Mouse (Mus musculus) midbrain, embryonic 10.5 days (tissue): ENCODE data around the gene Grik2. TPM values are rescaled to one million over a fixed set of nuclear protein-coding genes. Genes with fewer than 3 reads are reported as not detected.

Experiments used
- DNase-seq: peaks from one replicate; pipeline ENCODE4 v3.0.0-alpha.2; 2017; ENCODE audit warnings: low spot score
- H3K27ac ChIP-seq: fragments of 300-500 bp; sonication (generic); replicated peaks from 2 replicates; pipeline ENCODE4 v1.5.1; 2016; ENCODE audit warnings: mild to moderate bottlenecking
- H3K27me3 ChIP-seq: fragments of 300-500 bp; sonication (generic); 2 replicates; pipeline ENCODE4 v1.6.1; 2016; ENCODE audit warnings: low read depth, mild to moderate bottlenecking; ENCODE audit not compliant: poor library complexity, severe bottlenecking
- H3K36me3 ChIP-seq: fragments of 300-500 bp; sonication (generic); 2 replicates; pipeline ENCODE4 v1.6.1; 2016; ENCODE audit warnings: mild to moderate bottlenecking, moderate library complexity
- H3K4me1 ChIP-seq: fragments of 300-500 bp; sonication (generic); 2 replicates; pipeline ENCODE4 v1.6.1; 2016
- H3K4me3 ChIP-seq: fragments of 300-500 bp; sonication (generic); 2 replicates; pipeline ENCODE4 v1.5.1; 2016; ENCODE audit warnings: mild to moderate bottlenecking, moderate library complexity
- H3K9me3 ChIP-seq: fragments of 300-500 bp; sonication (generic); replicated peaks from 2 replicates; pipeline ENCODE4 v1.6.1; 2016; ENCODE audit warnings: mild to moderate bottlenecking
- WGBS: fragments of 180-500 bp; shearing (Covaris S2); methylation state at CpG from one replicate; pipeline ENCODE4 v1.1.7; 2016; 5-methylcytosine and 5-hydroxymethylcytosine counted together
- polyA plus RNA-seq: library from polyadenylated mRNA; unstranded; fragments of >200 nt; fragmentation: Nextera tagmentation; extraction: Ambion mirVana; gene quantifications from 2 replicates; pipeline ENCODE4 v1.2.1, GENCODE M21; 2016

The Grik2 gene
- polyA plus RNA-seq, 1 experiment from 2014 or later = 6.4 TPM

GRCm38 (mm10) chr10:49780430-49780829 lies 8.1 kb downstream of the Grik2 start:
- H3K36me3 ChIP-seq = no peaks in the 10 kb centered on the region
- no peaks in the 10 kb centered on the region for H3K9me3 ChIP-seq
- H3K27ac ChIP-seq = no peak overlapping the region
- no peak for DNase-seq
- H3K4me3 ChIP-seq = no peak overlapping the region
- H3K27me3 ChIP-seq = no peaks in the 10 kb centered on the region
- H3K4me1 ChIP-seq = peaks cover 36% of the 10 kb centered on the region
- 88% methylated on average over 2 of the region's 2 CpGs for WGBS

GRCm38 (mm10) chr10:49768897-49769296 lies 19.7 kb downstream of the Grik2 start:
- H3K4me1 ChIP-seq = no peaks in the 10 kb centered on the region
- no peak for DNase-seq
- H3K36me3 ChIP-seq = no peaks in the 10 kb centered on the region
- H3K27ac ChIP-seq = no peak overlapping the region
- no peaks in the 10 kb centered on the region for H3K27me3 ChIP-seq
- H3K9me3 ChIP-seq = no peaks in the 10 kb centered on the region
- no peak overlapping the region for H3K4me3 ChIP-seq

DNA sequence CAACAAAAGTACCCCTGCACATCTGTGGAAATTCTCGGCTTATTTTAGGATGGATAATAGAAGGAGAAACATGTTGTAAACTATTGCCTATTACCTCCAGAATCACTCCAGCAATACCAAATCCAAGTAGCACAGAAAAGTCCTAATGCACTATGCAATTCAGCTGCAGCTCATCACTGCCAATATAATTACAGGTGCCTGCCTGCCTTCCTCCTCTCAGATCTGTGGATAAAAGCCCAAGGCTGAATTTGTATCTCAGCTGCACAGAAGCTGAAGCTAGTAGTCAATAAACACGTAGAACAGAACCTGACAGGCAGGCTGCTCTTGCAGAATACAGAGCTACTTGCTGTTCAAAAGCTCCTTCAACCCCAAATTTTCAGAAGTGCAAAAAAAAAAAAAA lies 21.0 kb downstream of the Grik2 start:
- Histone ChIP-seq H3K27me3 (no peaks in the 10 kb centered on the region), H3K4me3 (no peak overlapping the region), H3K27ac (no peak overlapping the region), H3K36me3 (no peaks in the 10 kb centered on the region), H3K4me1 (no peaks in the 10 kb centered on the region), H3K9me3 (no peaks in the 10 kb centered on the region)
- WGBS = 81% methylated on average over 2 of the region's 2 CpGs
- DNase-seq = no peak

- DNase-seq = no peak
- H3K4me1 ChIP-seq = no peaks in the 10 kb centered on the region
- 82% methylated on average over 2 of the region's 2 CpGs for WGBS
Measured at GRCm38 (mm10) chr10:49762607-49763006, 26.0 kb downstream of the Grik2 start.

GRCm38 (mm10) chr10:49751769-49752168 lies 36.8 kb downstream of the Grik2 start:
- no peaks in the 10 kb centered on the region for H3K4me1 ChIP-seq
- H3K9me3 ChIP-seq = no peaks in the 10 kb centered on the region
- no peaks in the 10 kb centered on the region for H3K36me3 ChIP-seq
- no peaks in the 10 kb centered on the region for H3K27me3 ChIP-seq
- H3K27ac ChIP-seq = no peak overlapping the region
- no peak overlapping the region for H3K4me3 ChIP-seq
- DNase-seq = no peak
- 83% methylated on average over 2 of the region's 2 CpGs for WGBS

More at GRCm38 (mm10) chr10:49762607-49763006, 26.0 kb downstream of the Grik2 start:
- H3K36me3 ChIP-seq = no peaks in the 10 kb centered on the region
- H3K27me3 ChIP-seq = no peaks in the 10 kb centered on the region
- no peak overlapping the region for H3K27ac ChIP-seq
- H3K4me3 ChIP-seq = no peak overlapping the region
- H3K9me3 ChIP-seq = no peaks in the 10 kb centered on the region

DNA sequence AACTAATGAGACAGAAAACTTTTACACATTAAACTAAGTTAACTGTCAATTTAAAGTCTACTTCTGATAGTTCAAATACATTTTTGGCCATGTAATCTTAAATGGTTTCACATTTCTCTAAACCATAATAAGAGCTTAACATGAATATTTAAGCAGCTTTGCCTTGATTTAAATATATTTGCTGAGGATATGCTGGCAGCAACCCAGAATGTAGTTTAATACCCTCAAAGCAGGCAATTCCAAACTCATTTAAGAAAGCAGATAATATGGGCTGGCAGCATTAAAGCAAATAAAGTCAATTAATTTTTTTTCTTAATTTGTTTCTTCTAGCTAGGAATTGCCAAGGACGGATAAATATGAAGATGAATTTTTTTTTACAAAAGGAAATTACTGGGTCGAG lies 56.7 kb downstream of the Grik2 start:
- H3K36me3 ChIP-seq = no peaks in the 10 kb centered on the region
- H3K27ac ChIP-seq = no peak overlapping the region
- H3K4me1 ChIP-seq = no peaks in the 10 kb centered on the region
- H3K4me3 ChIP-seq = no peak overlapping the region
- H3K27me3 ChIP-seq = no peaks in the 10 kb centered on the region
- no peak for DNase-seq
- WGBS = 91% methylated on average over 2 of the region's 2 CpGs
- no peaks in the 10 kb centered on the region for H3K9me3 ChIP-seq

DNA sequence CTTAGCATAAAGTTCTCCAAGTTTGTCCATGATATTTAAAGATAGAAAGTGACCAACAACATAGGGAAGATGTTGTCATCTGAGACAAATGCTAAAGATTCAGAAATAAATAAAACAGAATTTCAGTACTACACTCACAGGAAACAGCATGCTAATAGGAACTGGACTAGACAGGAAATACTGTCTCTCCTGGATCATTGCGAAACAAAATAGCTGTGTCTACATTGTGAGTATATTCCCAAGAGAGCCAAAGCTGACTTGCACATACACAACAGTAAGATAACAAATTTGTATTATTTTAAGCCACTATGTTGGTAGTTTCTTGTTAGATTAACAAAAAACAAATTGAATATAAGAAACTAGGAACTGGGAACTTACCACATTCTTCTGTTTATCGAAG lies 64.9 kb downstream of the Grik2 start:
- 84% methylated on average over 2 of the region's 2 CpGs for WGBS
- Histone ChIP-seq H3K4me3 (no peak overlapping the region), H3K36me3 (no peaks in the 10 kb centered on the region), H3K27me3 (no peaks in the 10 kb centered on the region), H3K27ac (no peak overlapping the region), H3K9me3 (no peaks in the 10 kb centered on the region), H3K4me1 (no peaks in the 10 kb centered on the region)
- DNase-seq = no peak

- H3K9me3 ChIP-seq = no peaks in the 10 kb centered on the region
- H3K4me3 ChIP-seq = no peak overlapping the region
- no peaks in the 10 kb centered on the region for H3K36me3 ChIP-seq
- 72% methylated on average over 5 of the region's 5 CpGs for WGBS
- DNase-seq = no peak
- no peak overlapping the region for H3K27ac ChIP-seq
- H3K4me1 ChIP-seq = no peaks in the 10 kb centered on the region
- H3K27me3 ChIP-seq = no peaks in the 10 kb centered on the region
Measured at GRCm38 (mm10) chr10:49716856-49717255, 71.7 kb downstream of the Grik2 start.

GRCm38 (mm10) chr10:49709748-49710147 lies 78.8 kb downstream of the Grik2 start:
- no peaks in the 10 kb centered on the region for H3K9me3 ChIP-seq
- no peak for DNase-seq
- WGBS = 87% methylated on average over 3 of the region's 3 CpGs
- no peaks in the 10 kb centered on the region for H3K27me3 ChIP-seq
- H3K4me1 ChIP-seq = no peaks in the 10 kb centered on the region
- no peak overlapping the region for H3K4me3 ChIP-seq
- H3K36me3 ChIP-seq = no peaks in the 10 kb centered on the region
- H3K27ac ChIP-seq = no peak overlapping the region

DNA sequence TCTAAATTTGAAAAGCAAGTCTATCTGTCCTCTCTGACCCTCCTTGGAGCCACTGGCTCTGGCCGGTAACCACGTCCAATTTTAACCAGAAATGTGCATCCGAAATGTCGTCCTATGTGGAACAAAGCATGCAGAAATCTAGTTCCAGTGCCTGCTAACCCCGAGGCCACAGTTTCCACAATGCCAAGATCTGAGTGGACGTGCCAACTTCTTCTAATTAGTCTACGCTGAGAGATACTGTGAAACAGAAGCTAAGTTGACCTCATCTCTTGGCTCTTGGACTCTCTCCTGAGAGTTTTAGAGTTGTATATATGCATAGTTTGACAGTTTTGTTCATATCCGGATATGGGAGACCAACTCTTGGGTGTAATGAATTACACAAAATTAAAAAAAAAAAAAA lies 84.1 kb downstream of the Grik2 start:
- DNase-seq = no peak

DNA sequence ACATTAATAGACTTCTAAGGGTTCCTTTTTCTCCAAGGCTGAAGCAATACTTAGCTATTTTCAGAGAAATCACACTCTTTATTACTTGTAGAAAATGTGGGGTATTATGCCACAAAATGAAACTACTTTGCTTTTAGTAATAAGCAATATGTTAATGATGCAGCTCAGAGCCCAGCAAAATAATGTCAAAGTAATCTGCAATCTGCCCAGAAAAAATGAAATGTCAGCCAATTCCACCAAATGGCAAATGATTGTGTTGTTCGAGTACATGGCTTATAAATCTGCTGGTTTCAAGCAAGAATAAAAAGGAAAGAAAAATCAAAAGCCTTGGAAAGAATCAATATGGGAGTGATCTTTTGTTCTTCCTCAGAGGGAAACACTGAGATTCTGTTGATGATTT lies 136.2 kb downstream of the Grik2 start:
- no peak overlapping the region for H3K27ac ChIP-seq
- H3K9me3 ChIP-seq = no peaks in the 10 kb centered on the region
- no peaks in the 10 kb centered on the region for H3K36me3 ChIP-seq
- WGBS = 80% methylated on average over 1 of the region's 1 CpGs
- H3K4me3 ChIP-seq = no peak overlapping the region
- H3K27me3 ChIP-seq = no peaks in the 10 kb centered on the region
- no peaks in the 10 kb centered on the region for H3K4me1 ChIP-seq
- no peak for DNase-seq

More for the DNA sequence above, 84.1 kb downstream of the Grik2 start:
- Histone ChIP-seq H3K4me3 (no peak overlapping the region), H3K4me1 (no peaks in the 10 kb centered on the region), H3K27ac (no peak overlapping the region), H3K36me3 (no peaks in the 10 kb centered on the region), H3K9me3 (no peaks in the 10 kb centered on the region), H3K27me3 (no peaks in the 10 kb centered on the region)
- 97% methylated on average over 8 of the region's 8 CpGs for WGBS

- Histone ChIP-seq H3K27me3 (no peaks in the 10 kb centered on the region), H3K4me3 (no peak overlapping the region), H3K27ac (no peak overlapping the region), H3K36me3 (no peaks in the 10 kb centered on the region), H3K9me3 (no peaks in the 10 kb centered on the region), H3K4me1 (no peaks in the 10 kb centered on the region)
- WGBS = 89% methylated on average over 2 of the region's 2 CpGs
- DNase-seq = no peak
Measured at GRCm38 (mm10) chr10:49647116-49647515, 141.4 kb downstream of the Grik2 start.

GRCm38 (mm10) chr10:49639901-49640300 lies 148.7 kb downstream of the Grik2 start:
- H3K9me3 ChIP-seq = no peaks in the 10 kb centered on the region
- no peaks in the 10 kb centered on the region for H3K4me1 ChIP-seq
- no peak overlapping the region for H3K27ac ChIP-seq
- WGBS = 91% methylated on average over 2 of the region's 2 CpGs
- DNase-seq = no peak
- no peaks in the 10 kb centered on the region for H3K36me3 ChIP-seq
- no peak overlapping the region for H3K4me3 ChIP-seq
- H3K27me3 ChIP-seq = no peaks in the 10 kb centered on the region

DNA sequence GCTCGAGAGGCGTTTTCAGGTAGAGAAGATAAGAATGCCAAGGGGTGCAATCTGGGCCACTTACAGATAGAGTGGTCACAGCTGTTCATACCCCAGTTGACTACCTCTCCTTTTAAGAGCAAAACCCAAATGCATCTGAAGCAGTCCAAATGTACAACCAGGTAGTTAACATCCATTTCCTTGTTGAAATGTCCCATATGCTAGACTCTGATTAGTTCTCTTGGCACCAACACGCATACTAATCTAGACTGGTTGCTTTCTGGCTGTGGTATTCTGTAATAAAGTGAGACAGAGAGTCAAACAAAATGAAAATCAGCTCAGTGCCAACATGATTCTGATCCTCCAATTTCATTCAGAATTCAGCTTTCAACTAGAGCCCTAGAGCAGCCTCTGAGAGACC lies 164.6 kb downstream of the Grik2 start:
- Histone ChIP-seq H3K9me3 (no peaks in the 10 kb centered on the region), H3K36me3 (no peaks in the 10 kb centered on the region), H3K27ac (no peak overlapping the region), H3K4me3 (no peak overlapping the region), H3K4me1 (no peaks in the 10 kb centered on the region), H3K27me3 (no peaks in the 10 kb centered on the region)
- 95% methylated on average over 3 of the region's 3 CpGs for WGBS
- DNase-seq = no peak
